Mouse (Mus musculus): ENCODE results near the gene Nae1. TPM values are rescaled to one million over a fixed set of nuclear protein-coding genes. Genes with fewer than 3 reads are reported as not detected.

The Nae1 gene
- total and polyA plus RNA-seq, 2 experiments: 7.3 to 30.1 TPM

DNA sequence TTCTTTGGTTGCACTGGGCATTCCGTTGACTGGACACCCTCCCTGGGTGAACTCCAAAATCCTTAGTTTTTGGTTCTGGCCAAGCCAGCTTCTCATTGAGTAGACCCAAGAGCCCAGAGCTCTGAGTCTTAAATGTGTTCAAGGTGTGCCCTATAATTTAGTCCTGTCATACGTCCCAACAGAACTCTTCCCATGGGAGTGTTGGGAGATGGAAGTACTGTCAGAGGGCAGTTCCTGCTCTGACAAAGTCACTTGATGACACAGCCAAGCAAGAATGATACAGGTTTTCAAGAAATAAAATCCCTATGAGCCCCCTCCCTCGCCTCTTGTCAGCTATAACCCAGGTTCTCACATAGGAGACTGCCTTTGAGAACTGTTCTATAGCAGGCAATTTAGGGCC is 24.3 kb downstream of the Nae1 start:
- Histone ChIP-seq H3K4me1 (ENCODE audit: control insufficient read depth, insufficient read depth, low read length) (peaks cover 2% of the 10 kb centered on the region; the same call in 1 of the 2 replicates), H3K79me2 (ENCODE audit: control insufficient read depth, insufficient read depth, low read length) (no peaks in the 10 kb centered on the region), H3K9ac (ENCODE audit: low read depth, low read length) (no peak overlapping the region), H3K4me3 (ENCODE audit: insufficient read depth, low read depth, low read length) (no peak overlapping the region), H3K27me3 (ENCODE audit: control insufficient read depth, insufficient read depth, low read length) (no peaks in the 10 kb centered on the region), H3K27ac (replicated peaks; ENCODE audit: insufficient read depth, low read depth, low read length) (no peak overlapping the region), H3K36me3 (ENCODE audit: control insufficient read depth, insufficient read depth, low read length) (peaks cover 21% of the 10 kb centered on the region)
- no peak for DNase-seq (ENCODE audit: extremely low read depth, low read depth, low spot score)
- WGBS: 87% methylated on average over 3 of the region's 3 CpGs
- TF ChIP-seq POLR2A (IDR thresholded peaks at IDR 0.05; ENCODE audit: extremely low read depth, insufficient read depth, low read length) (no peak), CTCF (IDR thresholded peaks at IDR 0.05; ENCODE audit: low read depth, low read length) (no peak)

DNA sequence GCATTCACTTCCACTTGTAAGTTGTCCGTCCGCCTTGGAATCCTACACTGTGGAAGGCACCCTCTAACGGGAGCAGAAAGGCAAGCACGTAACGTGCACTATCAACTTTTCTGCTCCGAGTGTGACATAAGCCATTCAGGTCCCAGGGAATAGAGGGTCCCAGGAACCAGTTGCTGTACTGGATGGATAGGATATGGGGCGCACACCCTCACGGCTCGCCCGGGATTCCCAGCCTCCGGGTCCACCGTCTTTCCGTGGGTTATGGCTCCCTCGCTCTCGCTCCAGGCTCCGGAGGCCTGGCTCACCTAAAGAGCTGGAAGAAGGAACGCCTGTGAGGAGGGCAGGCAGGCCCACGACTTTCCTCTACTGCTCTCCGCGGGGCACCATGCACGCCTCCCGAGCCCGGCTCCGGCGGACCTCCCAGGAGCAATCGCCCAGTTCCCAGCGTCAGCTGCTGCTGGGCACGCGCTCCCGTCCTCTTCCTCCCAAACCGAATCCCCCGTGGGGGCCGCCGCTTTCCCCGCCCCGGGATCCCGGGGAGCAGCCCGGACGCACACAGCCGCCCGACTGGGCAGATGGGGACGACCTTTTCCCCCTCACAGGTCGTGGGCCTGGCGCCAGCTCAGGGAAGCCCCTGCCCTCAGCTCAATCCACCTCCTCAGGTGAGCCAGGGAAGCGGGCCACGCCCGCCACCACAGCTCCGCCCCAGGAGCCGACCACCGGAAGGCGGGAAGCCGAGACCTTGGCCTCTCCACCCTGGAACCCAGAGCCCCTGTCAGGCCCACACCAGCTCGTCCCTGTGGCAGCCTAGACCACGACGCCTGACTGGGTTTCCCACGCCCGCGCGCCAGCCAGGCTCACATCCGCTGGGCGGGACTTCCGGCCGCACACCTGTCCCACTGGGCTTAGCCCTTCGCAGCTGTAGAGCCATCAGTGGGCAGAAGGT is 25.1 kb downstream of the Nae1 start, which contains the start of gene Terb1:
TSS of gene Terb1 (minus strand) at position 850 of the 946 bp plus-strand sequence.
- Histone ChIP-seq H3K27me3 (ENCODE audit: control insufficient read depth, insufficient read depth, low read length) (no peaks in the 10 kb centered on the region), H3K27ac (replicated peaks; ENCODE audit: insufficient read depth, low read depth, low read length) (no peak within 1 kb of the TSS), H3K4me1 (ENCODE audit: control insufficient read depth, insufficient read depth, low read length) (peaks cover 2% of the 10 kb centered on the region; the same call in 1 of the 2 replicates), H3K79me2 (ENCODE audit: control insufficient read depth, insufficient read depth, low read length) (no peaks in the 10 kb centered on the region), H3K4me3 (ENCODE audit: insufficient read depth, low read depth, low read length) (peak within 1 kb of the TSS; percentile 51), H3K36me3 (ENCODE audit: control insufficient read depth, insufficient read depth, low read length) (peaks cover 13% of the 10 kb centered on the region), H3K9ac (ENCODE audit: low read depth, low read length) (peak within 1 kb of the TSS; percentile 39)
- DNase-seq (ENCODE audit: extremely low read depth, low read depth, low spot score): no peak
- 7% methylated on average over 64 of the region's 64 CpGs for WGBS
- TF ChIP-seq CTCF (IDR thresholded peaks at IDR 0.05; ENCODE audit: low read depth, low read length) (no peak), POLR2A (IDR thresholded peaks at IDR 0.05; ENCODE audit: extremely low read depth, insufficient read depth, low read length) (no peak)

DNA sequence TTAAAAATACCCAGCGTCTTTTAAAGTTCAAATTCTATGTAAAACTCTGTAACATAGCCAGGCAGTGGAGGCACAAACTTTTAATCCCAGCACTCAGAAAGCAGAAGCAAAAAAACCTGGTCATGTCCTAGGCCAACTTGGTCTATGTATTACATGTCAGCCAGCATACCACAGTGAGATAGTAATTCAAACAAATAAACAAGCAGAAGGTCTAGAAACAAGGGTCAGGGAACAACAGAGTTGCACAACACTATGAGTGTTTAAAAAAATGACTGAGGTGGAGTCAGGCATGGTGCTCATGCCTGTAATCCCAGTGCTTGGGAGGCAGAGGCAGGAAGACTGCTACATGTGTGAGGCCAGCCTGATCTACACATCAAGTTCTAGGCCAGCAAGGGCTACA is 55.3 kb downstream of the Nae1 start:
- WGBS: 63% methylated on average over 1 of the region's 1 CpGs
- peaks cover 4% of the 10 kb centered on the region; the same call in 1 of the 2 replicates for H3K4me1 ChIP-seq (ENCODE audit: control insufficient read depth, insufficient read depth, low read length)
- no peak overlapping the region for H3K27ac ChIP-seq (replicated peaks; ENCODE audit: insufficient read depth, low read depth, low read length)

DNA sequence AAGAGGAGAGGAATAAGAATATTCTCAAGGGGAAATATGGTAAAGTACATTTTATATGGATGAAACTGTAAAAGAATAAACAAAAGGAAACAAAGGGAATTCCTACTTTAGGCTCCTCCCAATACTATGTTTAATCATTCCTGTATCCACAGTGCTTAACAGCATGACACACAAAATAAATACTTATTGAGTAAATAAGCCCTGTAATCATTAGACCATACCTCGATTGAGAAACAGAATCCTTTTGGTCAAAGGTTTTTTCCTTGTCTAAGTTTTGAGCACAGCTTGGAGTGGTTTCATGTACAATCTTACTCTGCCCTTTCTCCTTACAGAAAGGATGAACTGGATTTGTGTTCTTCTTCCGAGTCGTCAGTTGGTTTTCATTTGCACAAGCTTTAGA is 62.0 kb downstream of the Nae1 start:
- peak; percentile 94 for DNase-seq (ENCODE audit: extremely low read depth, low read depth, low spot score)
- TF ChIP-seq CTCF (IDR thresholded peaks at IDR 0.05; ENCODE audit: low read depth, low read length): no peak
- TF ChIP-seq POLR2A (IDR thresholded peaks at IDR 0.05; ENCODE audit: extremely low read depth, insufficient read depth, low read length): no peak
- WGBS: 22% methylated on average over 3 of the region's 3 CpGs
- Histone ChIP-seq H3K4me1 (ENCODE audit: control insufficient read depth, insufficient read depth, low read length) (peaks cover 2% of the 10 kb centered on the region; the same call in 1 of the 2 replicates), H3K27ac (replicated peaks; ENCODE audit: insufficient read depth, low read depth, low read length) (no peak overlapping the region), H3K27me3 (ENCODE audit: control insufficient read depth, insufficient read depth, low read length) (no peaks in the 10 kb centered on the region), H3K79me2 (ENCODE audit: control insufficient read depth, insufficient read depth, low read length) (no peaks in the 10 kb centered on the region), H3K9ac (ENCODE audit: low read depth, low read length) (no peak overlapping the region), H3K4me3 (ENCODE audit: insufficient read depth, low read depth, low read length) (no peak overlapping the region), H3K36me3 (ENCODE audit: control insufficient read depth, insufficient read depth, low read length) (no peaks in the 10 kb centered on the region)

More for the DNA sequence above, 55.3 kb downstream of the Nae1 start:
- no peak overlapping the region for H3K9ac ChIP-seq (ENCODE audit: low read depth, low read length)
- no peaks in the 10 kb centered on the region for H3K79me2 ChIP-seq (ENCODE audit: control insufficient read depth, insufficient read depth, low read length)
- no peaks in the 10 kb centered on the region for H3K27me3 ChIP-seq (ENCODE audit: control insufficient read depth, insufficient read depth, low read length)
- TF ChIP-seq CTCF (IDR thresholded peaks at IDR 0.05; ENCODE audit: low read depth, low read length): no peak
- TF ChIP-seq POLR2A (IDR thresholded peaks at IDR 0.05; ENCODE audit: extremely low read depth, insufficient read depth, low read length): no peak
- no peaks in the 10 kb centered on the region for H3K36me3 ChIP-seq (ENCODE audit: control insufficient read depth, insufficient read depth, low read length)
- no peak overlapping the region for H3K4me3 ChIP-seq (ENCODE audit: insufficient read depth, low read depth, low read length)
- peak; percentile 88 for DNase-seq (ENCODE audit: extremely low read depth, low read depth, low spot score)

DNA sequence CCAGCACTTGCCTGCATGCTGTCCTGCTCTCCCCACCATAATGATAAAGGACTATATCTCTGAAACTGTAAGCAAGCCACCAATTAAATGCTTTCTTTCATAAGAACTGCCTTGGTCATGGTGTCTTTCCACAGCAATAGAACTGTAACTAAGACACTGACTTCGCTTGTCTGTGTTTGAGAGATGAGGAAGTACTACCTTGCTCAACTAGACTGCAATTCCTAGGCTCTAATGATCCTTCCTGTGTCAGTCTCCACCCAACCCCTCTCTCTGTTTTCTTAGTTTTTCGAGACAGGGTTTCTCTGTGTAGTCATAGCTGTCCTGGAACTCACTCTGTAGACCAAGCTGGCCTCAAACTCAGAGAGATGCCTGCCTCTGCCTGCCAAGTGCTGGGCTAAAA is 67.0 kb downstream of the Nae1 start:
- 83% methylated on average over 2 of the region's 2 CpGs for WGBS
- no peak for DNase-seq (ENCODE audit: extremely low read depth, low read depth, low spot score)

More for the DNA sequence above, 67.0 kb downstream of the Nae1 start:
- H3K9ac ChIP-seq (ENCODE audit: low read depth, low read length): no peak overlapping the region
- TF ChIP-seq POLR2A (IDR thresholded peaks at IDR 0.05; ENCODE audit: extremely low read depth, insufficient read depth, low read length) (no peak), CTCF (IDR thresholded peaks at IDR 0.05; ENCODE audit: low read depth, low read length) (no peak)
- H3K36me3 ChIP-seq (ENCODE audit: control insufficient read depth, insufficient read depth, low read length): no peaks in the 10 kb centered on the region
- H3K27me3 ChIP-seq (ENCODE audit: control insufficient read depth, insufficient read depth, low read length): no peaks in the 10 kb centered on the region
- no peaks in the 10 kb centered on the region for H3K79me2 ChIP-seq (ENCODE audit: control insufficient read depth, insufficient read depth, low read length)
- H3K4me1 ChIP-seq (ENCODE audit: control insufficient read depth, insufficient read depth, low read length): peaks cover 2% of the 10 kb centered on the region; the same call in 1 of the 2 replicates
- H3K4me3 ChIP-seq (ENCODE audit: insufficient read depth, low read depth, low read length): no peak overlapping the region
- H3K27ac ChIP-seq (replicated peaks; ENCODE audit: insufficient read depth, low read depth, low read length): no peak overlapping the region

Other genes starting within 250 kb of the Nae1 start
- not detected in 2 replicates for gene Cmtm2a, start 241.5 kb downstream of the Nae1 start, total RNA-seq (2014; rRNA removed)
- not detected in 2 replicates for gene Cmtm2a, start 241.5 kb downstream of the Nae1 start, polyA plus RNA-seq (2012; rRNA removed)
- gene Gm45711, start 224.6 kb downstream of the Nae1 start, total RNA-seq (2014; rRNA removed): not detected in 2 replicates
- gene Gm45711, start 224.6 kb downstream of the Nae1 start, polyA plus RNA-seq (2012; rRNA removed): not detected in 2 replicates
- gene Cmtm1, start 224.5 kb downstream of the Nae1 start, total RNA-seq (2014; rRNA removed): not detected in 2 replicates
- not detected in 2 replicates for gene Cmtm1, start 224.5 kb downstream of the Nae1 start, polyA plus RNA-seq (2012; rRNA removed)
- gene Gm11020, start 213.1 kb downstream of the Nae1 start, total RNA-seq (2014; rRNA removed): not detected in 2 replicates
- gene Gm11020, start 213.1 kb downstream of the Nae1 start, polyA plus RNA-seq (2012; rRNA removed): not detected in 2 replicates
- gene Cmtm2b, start 212.4 kb downstream of the Nae1 start, total RNA-seq (2014; rRNA removed): not detected in 2 replicates
- not detected in 2 replicates for gene Cmtm2b, start 212.4 kb downstream of the Nae1 start, polyA plus RNA-seq (2012; rRNA removed)
- gene Cmtm3, start 195.2 kb downstream of the Nae1 start, total RNA-seq (2014; rRNA removed): 6.3 and 8.1 TPM in 2 replicates
- 12.1 and 24.6 TPM in 2 replicates for gene Cmtm3, start 195.2 kb downstream of the Nae1 start, polyA plus RNA-seq (2012; rRNA removed)
- 9.8 and 15.2 TPM in 2 replicates for gene Cmtm4, start 138.8 kb downstream of the Nae1 start, total RNA-seq (2014; rRNA removed)
- gene Cmtm4, start 138.8 kb downstream of the Nae1 start, polyA plus RNA-seq (2012; rRNA removed): 10.0 and 12.7 TPM in 2 replicates
- gene Dync1li2, start 91.6 kb downstream of the Nae1 start, total RNA-seq (2014; rRNA removed): 13.8 and 15.4 TPM in 2 replicates
- 5.7 and 6.3 TPM in 2 replicates for gene Dync1li2, start 91.6 kb downstream of the Nae1 start, polyA plus RNA-seq (2012; rRNA removed)
- gene Terb1, start 24.7 kb downstream of the Nae1 start, total RNA-seq (2014; rRNA removed): not detected in 2 replicates
- gene Terb1, start 24.7 kb downstream of the Nae1 start, polyA plus RNA-seq (2012; rRNA removed): not detected in 2 replicates
- gene Car7, start 52 bp upstream of the Nae1 start, total RNA-seq (2014; rRNA removed): 1.0 and 1.2 TPM in 2 replicates
- 1.8 and 2.6 TPM in 2 replicates for gene Car7, start 52 bp upstream of the Nae1 start, polyA plus RNA-seq (2012; rRNA removed)
- gene Pdp2, start 56.8 kb upstream of the Nae1 start, total RNA-seq (2014; rRNA removed): 16.4 and 20.0 TPM in 2 replicates
- 9.6 and 11.9 TPM in 2 replicates for gene Pdp2, start 56.8 kb upstream of the Nae1 start, polyA plus RNA-seq (2012; rRNA removed)
- 0.07 TPM in 1 of 2 replicates, not detected in the other for gene Cdh16, start 89.8 kb upstream of the Nae1 start, total RNA-seq (2014; rRNA removed)
- not detected in 2 replicates for gene Cdh16, start 89.8 kb upstream of the Nae1 start, polyA plus RNA-seq (2012; rRNA removed)
- gene Rrad, start 96.7 kb upstream of the Nae1 start, total RNA-seq (2014; rRNA removed): 0.34 and 0.46 TPM in 2 replicates
- 0.23 and 0.50 TPM in 2 replicates for gene Rrad, start 96.7 kb upstream of the Nae1 start, polyA plus RNA-seq (2012; rRNA removed)
- 18.7 and 18.9 TPM in 2 replicates for gene Ciao2b, start 107.3 kb upstream of the Nae1 start, total RNA-seq (2014; rRNA removed)
- gene Ciao2b, start 107.3 kb upstream of the Nae1 start, polyA plus RNA-seq (2012; rRNA removed): 20.4 and 24.2 TPM in 2 replicates
- 551 and 915 TPM in 2 replicates for gene Ces2a, start 199.4 kb upstream of the Nae1 start, total RNA-seq (2014; rRNA removed)
- 242 and 580 TPM in 2 replicates for gene Ces2a, start 199.4 kb upstream of the Nae1 start, polyA plus RNA-seq (2012; rRNA removed)